Comparison of ENCODE assay signal across 38 mouse cellular contexts in the genomic region with DNA sequence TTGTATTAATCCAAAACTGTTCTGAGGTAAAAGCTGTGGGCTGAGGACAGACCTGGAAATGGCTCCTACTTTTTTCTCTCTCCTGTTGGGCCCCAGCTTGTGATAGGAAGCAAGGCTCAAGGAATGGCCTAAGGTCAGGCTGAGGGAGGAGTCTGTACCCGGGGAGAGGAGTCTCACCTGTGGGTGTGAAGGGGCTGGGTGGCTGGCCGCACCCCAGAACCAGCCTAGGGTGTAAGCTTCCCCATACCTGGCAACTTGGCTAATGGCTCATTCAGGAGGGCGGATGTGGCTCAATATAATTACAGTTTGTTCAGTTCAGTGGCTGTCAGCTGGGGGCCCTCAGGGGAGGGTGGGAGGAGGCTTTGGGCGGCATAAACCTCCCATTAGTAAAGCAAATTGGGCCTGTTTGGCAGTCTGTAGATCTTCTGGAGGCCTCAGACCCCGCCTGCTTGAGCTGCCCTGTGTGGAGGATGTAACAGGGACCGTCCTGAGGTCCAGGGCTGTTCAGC. TPM values are rescaled to one million over a fixed set of nuclear protein-coding genes. Genes with fewer than 3 reads are reported as not detected.
A peak's percentile ranks its signal among the peaks of the same experiment; 100 is the strongest.
DNase-seq lines count a peak whose midpoint lies in the region; ATAC-seq lines count a peak whose summit lies in the region.
"Had no signal": no experiment of that assay in that cellular context is flagged by ENCODE, and none has a peak within 500 bp of the region (broad histone marks: within the 10 kb centered on the region; RNA-seq: fewer than 3 reads in every experiment).

No protein-coding gene starts in this region.

- WGBS in intestine, embryonic 16.5 days = 49% methylated on average over 6 of the region's 6 CpGs
- 73% methylated on average over 6 of the region's 6 CpGs for WGBS in hindbrain, embryonic 13.5 days

- ATAC-seq in intestine, embryonic 16.5 days = peak; percentile 90
- ATAC-seq in hindbrain, embryonic 13.5 days (ENCODE audit: low FRiP score) = no peak
- ATAC-seq: activated CD4-positive, CD25-positive, alpha-beta regulatory T cell, adult 4 months; CD4-positive, CD25-positive, alpha-beta regulatory T cell, adult 4 months; forebrain, embryonic 15.5 days; hindbrain, embryonic 16.5 days; liver, embryonic 12.5 days; liver, postnatal 0 days had no signal

- H3K4me1 ChIP-seq in intestine, embryonic 16.5 days (ENCODE audit: control insufficient read depth, insufficient read depth, low read length) = peaks cover 2% of the 10 kb centered on the region; the same call in 1 of the 2 replicates
- no peaks in the 10 kb centered on the region for H3K4me1 ChIP-seq in hindbrain, embryonic 13.5 days (replicated peaks)
- H3K4me1 ChIP-seq: forebrain, embryonic 10.5 days; forebrain, embryonic 15.5 days; heart, embryonic 12.5 days; hindbrain, embryonic 10.5 days; kidney, embryonic 15.5 days; liver, embryonic 12.5 days; midbrain, embryonic 12.5 days; neural tube, embryonic 12.5 days had no signal

- H3K36me3 ChIP-seq in intestine, embryonic 16.5 days (ENCODE audit: control insufficient read depth, insufficient read depth, low read length) = no peaks in the 10 kb centered on the region
- no peaks in the 10 kb centered on the region for H3K36me3 ChIP-seq in splenic B cell, adult 2 months (ENCODE audit: control insufficient read depth, insufficient read depth, low read length, poor library complexity, severe bottlenecking)
- H3K36me3 ChIP-seq in hindbrain, embryonic 13.5 days = no peaks in the 10 kb centered on the region
- H3K36me3 ChIP-seq: forebrain, embryonic 10.5 days; forebrain, embryonic 15.5 days; heart, embryonic 12.5 days; hindbrain, embryonic 10.5 days; kidney, embryonic 15.5 days; liver, embryonic 12.5 days; midbrain, embryonic 12.5 days; neural tube, embryonic 12.5 days had no signal

- peak; percentile 50 to 60 for DNase-seq in spleen, postnatal 36 days (ENCODE audit: low spot score in 2 of 2)
- DNase-seq in spleen, adult 12 weeks (ENCODE audit: low spot score) = no peak
- peak; percentile 52 for DNase-seq in splenic B cell, adult 2 months (ENCODE audit: low read depth, low spot score)
- no peak for DNase-seq in urinary bladder, postnatal 4 days (ENCODE audit: low spot score in 2 of 2)
- no peak for DNase-seq in gastrocnemius, postnatal 14 days
- DNase-seq: adrenal gland, adult 2 months; adrenal gland, postnatal 36 days; cerebellum, adult 2 months; cerebellum, postnatal 14 days; gastrocnemius, adult 2 months; heart, adult 2 months; kidney, postnatal 25 days; layer of hippocampus, postnatal 36 days; left cerebral cortex, postnatal 4 days; liver, postnatal 0 days; lung, postnatal 36 days; thymus, postnatal 36 days had no signal

- no peaks in the 10 kb centered on the region for H3K9me3 ChIP-seq in intestine, embryonic 16.5 days (ENCODE audit: control insufficient read depth, low read length)
- H3K9me3 ChIP-seq in hindbrain, embryonic 13.5 days = no peaks in the 10 kb centered on the region
- H3K9me3 ChIP-seq: forebrain, embryonic 15.5 days; hindbrain, embryonic 10.5 days; midbrain, embryonic 12.5 days had no signal

- H3K4me2 ChIP-seq in intestine, embryonic 16.5 days (ENCODE audit: low read depth, low read length) = no peak overlapping the region
- no peak overlapping the region for H3K4me2 ChIP-seq in hindbrain, embryonic 13.5 days
- H3K4me2 ChIP-seq: forebrain, embryonic 15.5 days; heart, embryonic 12.5 days; kidney, embryonic 15.5 days; liver, embryonic 12.5 days; midbrain, embryonic 12.5 days; neural tube, embryonic 12.5 days had no signal

- H3K9ac ChIP-seq in intestine, embryonic 16.5 days (ENCODE audit: low read depth, low read length) = no peak overlapping the region
- H3K9ac ChIP-seq in hindbrain, embryonic 13.5 days = no peak overlapping the region
- H3K9ac ChIP-seq: forebrain, embryonic 15.5 days; heart, embryonic 12.5 days; kidney, embryonic 15.5 days; liver, embryonic 12.5 days; liver, postnatal 0 days; midbrain, embryonic 12.5 days; neural tube, embryonic 12.5 days had no signal

- no peaks in the 10 kb centered on the region for H3K27me3 ChIP-seq in intestine, embryonic 16.5 days (replicated peaks; ENCODE audit: control insufficient read depth, insufficient read depth, low read length)
- no peaks in the 10 kb centered on the region for H3K27me3 ChIP-seq in splenic B cell, adult 2 months (ENCODE audit: control insufficient read depth, insufficient read depth, low read length, poor library complexity, severe bottlenecking)
- H3K27me3 ChIP-seq in hindbrain, embryonic 13.5 days = no peaks in the 10 kb centered on the region
- H3K27me3 ChIP-seq: heart, embryonic 12.5 days; kidney, embryonic 15.5 days; liver, embryonic 12.5 days; midbrain, embryonic 12.5 days; neural tube, embryonic 12.5 days had no signal

- intact Hi-C loops in gastrocnemius, postnatal 14 days (cut with DNase I; ENCODE audit: low total_unique reads) = no loop called here

- H3K27ac ChIP-seq in intestine, embryonic 16.5 days (ENCODE audit: low read length) = peak overlapping the region; percentile 42; the same call in 1 of the 2 replicates
- H3K27ac ChIP-seq in hindbrain, embryonic 13.5 days = no peak overlapping the region
- H3K27ac ChIP-seq: forebrain, embryonic 10.5 days; forebrain, embryonic 15.5 days; gastrocnemius, adult 2 months; heart, adult 2 months; hindbrain, embryonic 10.5 days; kidney, embryonic 15.5 days; liver, embryonic 12.5 days; midbrain, embryonic 12.5 days; neural tube, embryonic 12.5 days had no signal

- H3K4me3 ChIP-seq in intestine, embryonic 16.5 days (ENCODE audit: low read length) = no peak overlapping the region
- no peak overlapping the region for H3K4me3 ChIP-seq in hindbrain, embryonic 13.5 days
- H3K4me3 ChIP-seq: forebrain, embryonic 10.5 days; forebrain, embryonic 15.5 days; gastrocnemius, adult 2 months; heart, adult 2 months; heart, embryonic 12.5 days; hindbrain, embryonic 10.5 days; kidney, embryonic 15.5 days; liver, embryonic 12.5 days; megakaryocyte, embryonic 14.5 days; midbrain, embryonic 12.5 days; myocyte; neural tube, embryonic 12.5 days had no signal

RNA-seq across cellular contexts. Expression of gene Myl10, which starts 14.1 kb away (rescaled TPM):
- not detected in 2 replicates for polyA plus RNA-seq in intestine, embryonic 16.5 days (2015; fragmentation: Nextera tagmentation; extraction: Ambion mirVana)
- 1 to 10 TPM; 6.0 to 7.3 TPM for total RNA-seq in gastrocnemius, postnatal 14 days (2021)
- not detected in 2 replicates for polyA plus RNA-seq in hindbrain, embryonic 13.5 days (2015; fragmentation: Nextera tagmentation; extraction: Ambion mirVana)
- total RNA-seq: adrenal gland, adult 2 months; adrenal gland, postnatal 36 days; heart, adult 2 months; layer of hippocampus, postnatal 36 days; left cerebral cortex, postnatal 4 days; midbrain, postnatal 0 days had no signal
- polyA plus RNA-seq: adrenal gland, adult 2 months; cerebellum, adult 2 months; cortical plate, adult 2 months; forebrain, embryonic 10.5 days; forebrain, embryonic 15.5 days; heart, adult 2 months; heart, embryonic 12.5 days; heart, postnatal 0 days; hindbrain, embryonic 10.5 days; hindbrain, embryonic 16.5 days; intestine, embryonic 14.5 days; kidney, embryonic 15.5 days; limb, embryonic 14.5 days; liver, embryonic 12.5 days; liver, postnatal 0 days; lung, embryonic 16.5 days; midbrain, embryonic 12.5 days; midbrain, postnatal 0 days; neural tube, embryonic 12.5 days had no signal

Comparison
In these comparisons a context has a peak if more than half of its experiments do, and no peak if none do; other contexts are left out.
1. DNase-seq: peak in spleen, postnatal 36 days (2 of 2) and splenic B cell, adult 2 months (single experiment); none in spleen, adult 12 weeks (single experiment), urinary bladder, postnatal 4 days (0 of 2) and gastrocnemius, postnatal 14 days (single experiment).